Mouse (Mus musculus) heart, postnatal 0 days (tissue): ENCODE data around the gene Chsy1. TPM values are rescaled to one million over a fixed set of nuclear protein-coding genes. Genes with fewer than 3 reads are reported as not detected.

Source experiments
- ATAC-seq: fragments of 200-750 bp; cut with Nextera tagmentation; 2 replicates; pipeline ENCODE4 v1.8.0; 2017; ENCODE audit warnings: low read depth, moderate number of reproducible peaks, moderate library complexity; ENCODE audit not compliant: insufficient read depth
- DNase-seq: peaks from one replicate; pipeline ENCODE4 v3.0.0-alpha.2; 2016; ENCODE audit warnings: low spot score
- H3K27ac ChIP-seq: fragments of 300-500 bp; sonication (generic); 2 replicates; pipeline ENCODE4 v1.5.1; 2014; ENCODE audit warnings: low read depth, mild to moderate bottlenecking
- H3K27me3 ChIP-seq: fragments of 300-500 bp; sonication (generic); 2 replicates; pipeline ENCODE4 v1.6.1; 2014; ENCODE audit warnings: low read length, mixed read lengths; ENCODE audit not compliant: control insufficient read depth, insufficient read depth
- H3K36me3 ChIP-seq: fragments of 300-500 bp; sonication (generic); replicated peaks from 2 replicates; pipeline ENCODE4 v1.6.1; 2014; ENCODE audit warnings: low read length, mixed read lengths; ENCODE audit not compliant: control insufficient read depth, insufficient read depth
- H3K4me1 ChIP-seq: fragments of 300-500 bp; sonication (generic); 2 replicates; pipeline ENCODE4 v1.6.1; 2014; ENCODE audit warnings: antibody characterized with exemption; ENCODE audit not compliant: control insufficient read depth, insufficient read depth
- H3K4me2 ChIP-seq: fragments of 300-500 bp; sonication (generic); 2 replicates; pipeline ENCODE4 v1.6.1; 2014; ENCODE audit warnings: low read depth, mild to moderate bottlenecking, low read length, moderate library complexity
- H3K4me3 ChIP-seq: fragments of 300-500 bp; sonication (generic); 2 replicates; pipeline ENCODE4 v1.5.1; 2014; ENCODE audit warnings: low read depth, low read length
- H3K9ac ChIP-seq: fragments of 300-500 bp; sonication (generic); replicated peaks from 2 replicates; pipeline ENCODE4 v1.6.1; 2014; ENCODE audit warnings: low read depth, low read length, mixed read lengths
- H3K9me3 ChIP-seq: fragments of 300-500 bp; sonication (generic); replicated peaks from 2 replicates; pipeline ENCODE4 v1.6.1; 2016; ENCODE audit warnings: low read length; ENCODE audit not compliant: control insufficient read depth
- CTCF ChIP-seq: IDR thresholded peaks from 2 replicates; pipeline ENCODE4 v1.5.1; 2016; ENCODE audit warnings: antibody characterized with exemption, control low read depth, low read depth
- EP300 ChIP-seq: IDR thresholded peaks from 2 replicates; pipeline ENCODE4 v1.6.1; 2016; ENCODE audit warnings: antibody characterized with exemption, low read depth
- WGBS: fragments of 180-500 bp; shearing (Covaris S2); extraction: QIAGEN DNeasy Blood & Tissue Kit; methylation state at CpG from one replicate; pipeline ENCODE4 v1.1.7; 2014; 5-methylcytosine and 5-hydroxymethylcytosine counted together
- polyA plus RNA-seq: library from polyadenylated mRNA; unstranded; fragments of >200 nt; fragmentation: Nextera tagmentation; extraction: Ambion mirVana; gene quantifications from 2 replicates; pipeline ENCODE4 v1.2.1, GENCODE M21; 2015
- total RNA-seq: library from RNA; depleted of rRNA; stranded (reverse); fragments of >200 nt; gene quantifications from 2 replicates; pipeline ENCODE4 v1.2.3, GENCODE M21; 2014; ENCODE audit warnings: low replicate concordance

Chsy1 gene
- total and polyA plus RNA-seq, 2 experiments from 2014 or later = 9.6 to 43.4 TPM

DNA sequence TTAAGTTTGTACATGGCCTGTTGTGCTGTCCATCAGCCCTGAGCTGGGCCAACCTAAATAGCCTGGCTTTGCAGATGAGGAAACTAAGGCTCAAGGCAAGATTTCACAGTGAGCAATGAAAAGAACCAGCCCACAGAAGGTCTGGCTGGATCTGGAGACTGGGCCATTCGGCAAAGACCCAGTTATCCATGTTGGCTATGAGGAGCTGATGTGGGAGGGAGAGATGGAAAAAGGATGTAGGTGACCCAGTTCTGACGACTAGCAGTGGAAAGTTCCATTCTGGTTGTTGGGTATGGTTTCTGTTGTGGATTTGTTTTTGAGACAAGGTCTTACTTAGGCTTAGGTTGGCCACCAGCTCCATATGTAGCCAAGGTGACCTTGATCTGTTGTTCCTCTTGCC lies 21.2 kb upstream of the Chsy1 start:
- H3K27ac ChIP-seq = no peak overlapping the region
- TF ChIP-seq CTCF (no peak), EP300 (no peak)
- ATAC-seq (no peak), DNase-seq (no peak)
- H3K27me3 ChIP-seq = no peaks in the 10 kb centered on the region
- H3K9ac ChIP-seq = no peak overlapping the region
- no peak overlapping the region for H3K4me3 ChIP-seq
- H3K9me3 ChIP-seq = no peaks in the 10 kb centered on the region
- 0 out of 2 replicates have a peak, but pooled peaks cover 5% of the 10 kb centered on the region for H3K4me1 ChIP-seq
- peaks cover 76% of the 10 kb centered on the region for H3K36me3 ChIP-seq
- no peak overlapping the region for H3K4me2 ChIP-seq
- 82% methylated on average over 2 of the region's 2 CpGs for WGBS

- TF ChIP-seq CTCF = no peak
- TF ChIP-seq EP300 = no peak
- Histone ChIP-seq H3K27ac (no peak overlapping the region), H3K9ac (no peak overlapping the region), H3K27me3 (no peaks in the 10 kb centered on the region), H3K9me3 (no peaks in the 10 kb centered on the region), H3K4me1 (no peaks in the 10 kb centered on the region), H3K36me3 (peaks cover 51% of the 10 kb centered on the region), H3K4me3 (no peak overlapping the region), H3K4me2 (no peak overlapping the region)
- ATAC-seq = no peak
- WGBS = 88% methylated on average over 11 of the region's 11 CpGs
- DNase-seq = no peak
Measured at GRCm38 (mm10) chr7:66090676-66091190, 18.6 kb upstream of the Chsy1 start.

DNA sequence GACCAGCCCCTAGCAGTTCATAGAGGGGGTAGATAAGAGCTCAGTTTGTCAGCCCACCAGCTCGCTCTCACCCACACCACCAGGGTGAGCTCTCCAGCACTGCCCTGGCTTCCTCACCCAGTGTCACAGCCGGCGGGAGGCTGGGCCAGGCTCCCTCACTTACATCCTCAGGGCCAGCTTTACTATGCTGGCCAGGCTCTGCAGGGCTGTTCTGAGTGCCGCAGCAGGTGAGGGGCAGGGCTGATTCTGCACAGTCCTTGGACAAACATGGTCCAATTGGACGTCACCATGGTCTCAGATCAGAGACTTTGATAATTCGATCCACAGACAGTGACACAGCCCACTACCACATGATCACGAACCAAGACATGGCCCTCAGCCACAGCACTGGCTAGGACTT lies 17.8 kb upstream of the Chsy1 start:
- no peak overlapping the region for H3K4me3 ChIP-seq

DNA sequence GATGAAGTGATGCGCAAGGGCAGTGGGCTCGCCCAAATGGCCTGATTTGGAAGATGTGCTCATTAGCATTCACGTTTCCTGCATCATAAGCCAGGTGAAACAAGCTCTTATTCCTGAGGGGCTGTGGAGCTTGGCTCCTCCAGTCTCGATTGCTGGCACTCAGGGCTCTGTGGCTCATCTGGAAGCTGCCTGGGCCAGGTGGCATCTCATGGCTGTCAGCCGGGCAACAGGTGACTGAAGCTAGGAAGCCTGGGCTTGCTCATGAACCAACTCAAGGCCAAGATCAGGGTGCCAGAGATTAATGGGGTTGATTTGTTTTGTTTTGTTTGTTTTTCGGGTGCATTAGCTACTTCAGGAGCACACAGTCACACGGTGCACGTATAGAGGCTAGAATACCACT lies 16.7 kb upstream of the Chsy1 start:
- H3K4me1 ChIP-seq = no peaks in the 10 kb centered on the region
- no peaks in the 10 kb centered on the region for H3K27me3 ChIP-seq
- DNase-seq = no peak
- no peak overlapping the region for H3K27ac ChIP-seq
- H3K4me3 ChIP-seq = no peak overlapping the region
- TF ChIP-seq EP300 (no peak), CTCF (no peak)
- H3K9me3 ChIP-seq = no peaks in the 10 kb centered on the region
- H3K4me2 ChIP-seq = no peak overlapping the region
- no peak for ATAC-seq
- WGBS = 85% methylated on average over 8 of the region's 8 CpGs
- peaks cover 32% of the 10 kb centered on the region for H3K36me3 ChIP-seq
- H3K9ac ChIP-seq = no peak overlapping the region

More for the DNA sequence above, 17.8 kb upstream of the Chsy1 start:
- Histone ChIP-seq H3K4me1 (no peaks in the 10 kb centered on the region), H3K36me3 (peaks cover 43% of the 10 kb centered on the region), H3K9ac (no peak overlapping the region), H3K9me3 (no peaks in the 10 kb centered on the region), H3K4me2 (no peak overlapping the region), H3K27ac (no peak overlapping the region), H3K27me3 (no peaks in the 10 kb centered on the region)
- DNase-seq (no peak), ATAC-seq (no peak)
- 80% methylated on average over 7 of the region's 7 CpGs for WGBS
- TF ChIP-seq CTCF = no peak
- TF ChIP-seq EP300 = no peak

DNA sequence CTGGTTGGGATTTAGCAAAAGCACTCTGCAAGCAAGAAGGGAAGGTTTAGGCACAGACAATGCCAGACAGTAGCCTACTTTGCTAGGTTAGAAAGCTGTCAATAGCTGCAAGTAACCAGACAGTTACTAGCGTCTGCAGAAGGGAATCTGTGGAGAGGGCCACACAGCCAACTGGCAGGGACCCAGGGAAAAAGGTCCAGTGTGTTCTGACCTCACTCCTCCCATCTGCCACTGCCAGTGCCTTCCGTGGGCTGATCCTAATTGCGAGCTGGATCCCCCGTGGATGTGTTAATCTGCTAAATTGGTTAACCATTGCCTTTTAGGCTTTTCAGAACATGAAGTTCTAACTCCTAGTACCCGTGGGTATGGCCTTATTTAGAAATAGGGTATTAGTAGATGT lies 15.2 kb upstream of the Chsy1 start:
- DNase-seq (no peak), ATAC-seq (no peak)
- H3K36me3 ChIP-seq = peaks cover 18% of the 10 kb centered on the region
- 56% methylated on average over 5 of the region's 5 CpGs for WGBS
- H3K4me3 ChIP-seq = no peak overlapping the region
- no peak overlapping the region for H3K9ac ChIP-seq
- no peak overlapping the region for H3K27ac ChIP-seq
- TF ChIP-seq CTCF = no peak
- TF ChIP-seq EP300 = no peak
- no peaks in the 10 kb centered on the region for H3K27me3 ChIP-seq
- no peaks in the 10 kb centered on the region for H3K4me1 ChIP-seq
- H3K4me2 ChIP-seq = no peak overlapping the region
- no peaks in the 10 kb centered on the region for H3K9me3 ChIP-seq

- no peak for ATAC-seq
Measured at GRCm38 (mm10) chr7:66098803-66099202, 10.5 kb upstream of the Chsy1 start.

More at GRCm38 (mm10) chr7:66098803-66099202, 10.5 kb upstream of the Chsy1 start:
- DNase-seq = no peak
- Histone ChIP-seq H3K4me1 (no peaks in the 10 kb centered on the region), H3K4me2 (no peak overlapping the region), H3K9ac (no peak overlapping the region), H3K27ac (no peak overlapping the region), H3K36me3 (no peaks in the 10 kb centered on the region), H3K4me3 (no peak overlapping the region), H3K9me3 (no peaks in the 10 kb centered on the region), H3K27me3 (no peaks in the 10 kb centered on the region)
- TF ChIP-seq CTCF (no peak), EP300 (no peak)
- 76% methylated on average over 7 of the region's 7 CpGs for WGBS
